Mouse (Mus musculus) cerebellum, postnatal 10 days (tissue): ENCODE results near the gene Dnah9.

Source experiments
- DNase-seq, 2 experiments: peaks; one replicate each; pipeline ENCODE4 v3.0.0; 2021; ENCODE audit warnings: mixed read lengths in 2 of 2

Dnah9 gene

DNA sequence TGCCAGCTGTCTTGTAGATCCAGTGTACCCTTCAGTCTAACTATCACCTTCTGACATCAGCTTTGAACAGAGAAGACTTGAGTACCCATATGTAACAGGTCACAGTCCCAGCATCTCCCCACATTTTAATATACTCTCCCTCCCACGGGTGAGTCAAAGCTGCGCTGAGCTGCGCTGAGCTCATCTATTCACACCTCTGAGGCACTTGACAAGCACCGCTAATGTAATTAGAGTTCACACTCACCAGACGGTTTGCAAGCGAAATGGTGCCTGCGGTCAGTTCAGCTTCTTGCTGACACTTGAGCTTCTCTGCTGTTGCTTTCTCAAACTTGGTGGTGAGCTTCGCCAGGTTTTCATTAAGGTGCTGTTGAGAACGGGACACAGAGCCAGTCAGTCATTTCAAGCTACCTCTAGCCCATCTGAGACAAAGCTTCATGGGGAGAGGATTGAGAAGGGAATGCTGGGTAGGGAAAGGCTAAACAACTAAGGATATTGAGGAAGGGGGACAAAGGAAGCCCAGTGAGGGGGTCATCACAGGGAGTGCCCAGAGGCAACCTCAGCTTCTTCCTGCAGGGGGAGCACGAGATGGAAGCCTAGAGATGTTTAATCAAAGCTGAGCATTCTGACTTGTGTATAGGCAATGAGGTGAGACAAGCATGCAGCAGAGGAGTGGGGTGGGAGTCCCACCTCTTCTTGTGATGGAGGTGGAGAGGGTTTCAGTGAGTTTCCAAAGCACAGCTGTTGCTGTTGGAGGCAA lies 249.7 kb downstream of the Dnah9 start:
- DNase-seq, result peak; percentile 15 to 16

DNA sequence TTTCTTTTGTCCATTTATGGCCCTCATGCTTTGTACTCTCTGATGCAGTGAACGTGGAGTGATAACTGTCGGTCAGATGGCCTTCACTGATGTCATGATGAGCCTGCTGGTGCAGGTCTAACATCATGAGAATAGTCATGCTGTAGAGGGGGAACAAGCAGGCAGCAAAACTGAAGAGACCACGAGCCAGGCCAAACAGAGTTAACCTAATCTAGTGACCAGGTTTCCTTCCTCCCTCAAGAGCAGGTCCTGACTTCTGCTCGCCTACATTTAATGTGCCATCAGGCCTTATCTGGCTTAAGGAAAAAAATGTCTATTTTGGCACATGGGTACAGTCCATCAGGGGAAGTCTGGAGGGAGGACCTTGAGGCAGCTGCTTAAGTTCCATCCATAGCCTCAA lies 259.2 kb downstream of the Dnah9 start:
- DNase-seq, result no peak

GRCm38 (mm10) chr11:65905487-65905886 lies 262.9 kb downstream of the Dnah9 start:
- peak; percentile 78 to 84 for DNase-seq

DNA sequence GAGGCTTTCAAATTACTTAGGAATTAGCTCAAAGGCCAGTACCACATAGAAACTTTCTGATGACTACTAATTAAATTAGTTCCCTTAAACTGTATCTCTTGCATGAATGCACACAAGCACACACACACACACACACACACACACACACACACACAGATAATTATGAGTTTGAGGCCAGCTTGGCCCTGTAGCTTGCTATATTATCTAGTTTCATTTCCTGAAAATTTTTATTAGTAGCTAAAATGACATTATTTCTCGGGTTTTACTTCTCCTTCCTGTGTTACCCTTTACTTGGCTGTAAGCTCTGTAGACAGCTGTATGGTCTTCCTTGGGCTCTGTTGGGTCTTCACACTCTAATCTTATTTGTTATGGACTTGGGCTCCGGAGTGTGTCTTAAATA lies 264.4 kb downstream of the Dnah9 start:
- DNase-seq, result no peak

- no peak for DNase-seq
These were observed 286.9 kb downstream of the Dnah9 start for GRCm38 (mm10) chr11:65881465-65881864.

DNA sequence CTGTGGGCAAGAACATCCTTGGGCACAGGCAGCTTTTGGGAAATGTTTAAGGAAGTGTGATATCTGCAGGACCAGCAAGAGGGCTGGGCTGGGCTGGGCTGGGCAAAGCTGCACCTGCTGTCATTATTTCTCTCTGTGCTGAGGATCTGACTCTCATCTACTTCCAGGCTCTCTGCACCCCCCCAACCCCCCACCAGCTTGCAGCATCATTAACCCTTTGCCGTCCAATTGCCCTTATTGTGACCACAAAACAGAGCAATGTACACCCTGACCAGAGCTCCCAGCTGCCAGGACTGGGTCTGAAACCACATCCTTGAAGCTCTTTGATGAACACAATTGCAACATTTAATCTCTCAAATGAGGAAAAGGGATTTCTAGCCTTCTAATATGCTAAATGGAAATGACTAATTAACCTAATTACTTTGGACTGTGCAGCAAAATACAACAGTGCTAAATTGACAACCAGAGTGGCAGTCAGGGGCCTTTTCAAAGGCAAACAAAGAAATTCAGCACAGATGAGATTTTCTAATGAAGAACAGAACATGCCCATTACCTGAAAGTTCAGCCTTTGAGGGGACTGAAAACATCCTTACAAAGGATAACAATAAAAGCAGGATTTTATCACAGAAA lies 291.1 kb downstream of the Dnah9 start:
- peak; percentile 6 for DNase-seq

- DNase-seq, result no peak
These were observed 306.9 kb downstream of the Dnah9 start for GRCm38 (mm10) chr11:65861476-65861875.

DNA sequence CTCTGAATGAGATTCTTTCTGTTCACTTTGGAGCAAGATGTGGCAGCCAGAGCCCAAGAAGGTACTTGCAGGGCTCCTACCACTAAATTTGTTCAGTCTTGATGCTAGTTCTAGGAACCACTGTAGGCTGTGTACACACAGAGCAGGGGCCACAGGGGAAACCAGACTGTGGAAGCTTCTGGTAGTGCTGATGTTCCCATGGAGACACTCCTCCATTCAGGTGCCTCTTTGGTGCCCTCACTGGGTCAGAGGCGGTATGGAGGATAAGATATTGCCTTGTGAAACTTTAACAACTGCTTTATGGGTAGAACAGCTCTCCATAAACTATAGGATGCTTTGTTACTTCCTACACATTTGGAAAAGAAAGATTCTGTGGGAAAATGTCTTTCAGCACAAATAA lies 316.3 kb downstream of the Dnah9 start:
- DNase-seq, result peak; percentile 39 to 47

DNA sequence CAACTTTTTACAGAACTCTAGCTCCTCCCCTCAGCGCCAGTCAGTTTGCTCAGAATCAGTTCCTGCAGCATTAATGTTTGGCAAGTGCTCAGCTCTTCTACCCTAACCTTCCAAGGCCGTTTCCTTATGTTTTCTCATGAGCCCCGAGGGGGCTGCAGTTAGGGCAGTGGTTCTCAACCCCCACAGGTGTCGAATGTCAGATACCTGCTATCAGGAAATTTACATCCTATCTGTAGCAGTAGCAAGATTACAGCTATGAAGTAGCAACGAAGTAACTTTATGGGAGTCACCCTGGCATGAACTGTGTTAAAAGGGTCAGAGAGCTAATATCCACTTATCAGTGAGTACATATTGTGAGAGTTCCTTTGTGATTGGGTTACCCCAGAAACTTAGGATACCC lies 321.9 kb downstream of the Dnah9 start:
- no peak for DNase-seq

GRCm38 (mm10) chr11:65838999-65839398 lies 329.4 kb downstream of the Dnah9 start:
- peak; percentile 83 to 84 for DNase-seq

DNA sequence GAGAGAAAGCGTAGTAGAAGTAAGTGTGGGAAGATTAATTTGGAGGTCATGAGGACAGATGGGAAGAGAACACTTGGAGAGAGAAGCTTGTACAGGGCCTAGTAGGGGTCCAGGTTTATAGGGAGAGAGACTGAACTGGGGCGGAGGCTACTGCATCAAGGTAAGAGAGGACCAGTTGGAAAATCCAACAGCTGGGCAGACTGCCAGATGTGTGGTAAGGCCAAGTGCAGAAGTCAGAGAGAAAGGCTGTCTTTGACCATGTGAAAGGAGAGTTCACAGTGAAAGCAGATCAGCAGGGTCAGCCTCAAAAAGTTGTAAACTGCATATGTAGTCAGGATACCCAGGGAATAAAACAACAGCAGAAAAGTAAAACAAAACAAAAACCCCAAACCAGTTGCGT lies 343.8 kb downstream of the Dnah9 start:
- DNase-seq, result peak in 1 of 2 experiments; percentile 17

- DNase-seq, result peak; percentile 87
These were observed 347.5 kb downstream of the Dnah9 start for GRCm38 (mm10) chr11:65820877-65821276.

GRCm38 (mm10) chr11:65820280-65820679 lies 348.1 kb downstream of the Dnah9 start:
- peak; percentile 49 to 56 for DNase-seq

DNA sequence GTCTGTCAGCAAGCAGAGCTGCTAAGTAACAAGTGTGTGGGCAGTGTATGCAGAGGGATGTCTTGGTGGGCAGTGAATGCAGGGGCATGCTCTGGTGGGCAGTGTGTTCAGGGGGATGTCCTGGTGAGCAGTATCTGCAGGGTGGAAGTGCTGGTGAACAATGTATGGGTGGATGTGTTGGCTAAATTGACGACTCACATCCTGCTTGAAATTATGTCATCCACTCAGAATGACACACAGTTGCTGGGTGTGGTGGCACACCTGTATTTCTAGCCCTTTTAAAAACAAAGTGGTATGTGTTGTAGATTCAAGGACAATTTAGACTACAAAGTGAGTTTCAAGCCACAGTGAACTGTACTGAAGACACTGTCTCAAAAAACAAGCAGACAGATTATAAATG lies 350.2 kb downstream of the Dnah9 start:
- DNase-seq, result no peak

GRCm38 (mm10) chr11:65816237-65816636 lies 352.1 kb downstream of the Dnah9 start:
- DNase-seq, result peak in 1 of 2 experiments; percentile 10

DNA sequence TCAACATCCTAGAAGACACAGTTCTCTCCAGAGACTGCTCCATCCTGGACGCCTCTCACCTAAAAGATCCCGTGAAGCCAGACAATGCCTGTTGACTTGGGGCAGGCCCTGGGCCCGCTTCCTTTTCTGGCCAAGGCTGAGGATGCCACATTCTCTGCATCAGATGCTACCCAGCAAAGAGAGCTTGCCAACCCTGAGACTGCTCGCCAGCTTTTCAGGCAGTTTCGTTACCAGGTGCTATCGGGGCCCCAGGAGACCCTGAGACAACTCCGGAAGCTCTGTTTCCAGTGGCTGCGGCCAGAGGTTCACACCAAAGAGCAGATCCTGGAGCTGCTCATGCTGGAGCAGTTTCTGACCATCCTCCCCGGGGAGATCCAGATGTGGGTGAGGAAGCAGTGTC lies 354.0 kb downstream of the Dnah9 start:
- DNase-seq, result peak; percentile 66 to 71

GRCm38 (mm10) chr11:65812088-65812487 lies 356.3 kb downstream of the Dnah9 start:
- DNase-seq, result no peak

DNA sequence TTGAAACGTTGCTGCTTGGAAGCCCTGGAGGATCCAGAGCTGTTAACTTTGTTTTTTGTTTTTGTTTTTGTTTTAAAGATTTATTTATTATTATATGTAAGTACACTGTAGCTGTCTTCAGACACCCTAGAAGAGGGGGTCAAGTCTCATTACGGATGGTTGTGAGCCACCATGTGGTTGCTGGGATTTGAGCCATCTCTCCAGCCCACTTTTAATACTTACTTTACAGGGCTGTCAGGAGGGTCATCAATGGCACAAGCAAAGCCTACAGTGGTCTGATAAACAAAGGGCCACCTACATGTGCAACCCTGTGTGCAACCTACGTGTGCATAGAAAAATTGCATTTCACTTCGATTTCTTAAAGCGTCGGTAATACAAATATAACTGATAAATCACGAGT lies 360.8 kb downstream of the Dnah9 start:
- no peak for DNase-seq

GRCm38 (mm10) chr11:65806909-65807504 lies 361.3 kb downstream of the Dnah9 start, which contains the start of gene Zkscan6:
Gene Zkscan6 (plus strand): TSS chr11:65807175.
- peak; percentile 93 to 95 for DNase-seq

DNA sequence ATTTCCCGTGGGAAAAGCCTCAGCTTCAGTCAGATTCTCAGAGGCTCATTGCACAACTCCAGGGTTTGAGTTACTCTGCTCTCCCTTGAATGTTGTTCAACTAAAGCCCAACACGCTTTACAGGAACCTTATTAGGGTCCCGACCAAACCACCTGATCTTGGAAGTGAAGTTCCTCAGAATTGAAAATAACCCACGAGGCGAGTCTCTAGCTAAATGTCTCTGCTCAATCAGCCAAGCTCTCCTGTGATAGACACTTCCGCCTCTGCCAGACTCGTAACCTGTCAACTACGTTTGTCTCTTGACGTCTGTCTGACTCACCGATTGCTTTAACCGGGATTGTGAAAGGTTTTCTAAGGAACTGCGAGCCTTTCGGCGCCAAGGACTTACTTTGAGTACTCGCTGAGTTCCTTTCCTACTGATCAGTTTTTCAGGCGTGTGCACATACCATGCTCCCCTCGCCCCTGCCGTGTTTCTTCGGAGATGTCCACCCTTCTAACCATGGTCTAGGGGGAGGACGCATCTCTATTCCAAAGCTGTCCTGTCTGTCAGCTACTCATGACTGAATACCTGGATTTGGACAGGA lies 361.9 kb downstream of the Dnah9 start:
- no peak for DNase-seq

- peak; percentile 89 to 90 for DNase-seq
These were observed 366.5 kb downstream of the Dnah9 start for GRCm38 (mm10) chr11:65801899-65802298.

GRCm38 (mm10) chr11:65795896-65796295 lies 372.5 kb downstream of the Dnah9 start:
- DNase-seq, result no peak

GRCm38 (mm10) chr11:65794428-65795219 lies 373.7 kb downstream of the Dnah9 start:
- no peak for DNase-seq
